Mouse (Mus musculus): ENCODE data around the gene Casc3. TPM values are rescaled to one million over a fixed set of nuclear protein-coding genes. Genes with fewer than 3 reads are reported as not detected.
A peak's percentile ranks its signal among the peaks of the same experiment; 100 is the strongest.

Casc3 gene
- polyA plus RNA-seq, 1 experiment from 2014 or later, result 53.9 TPM

DNA sequence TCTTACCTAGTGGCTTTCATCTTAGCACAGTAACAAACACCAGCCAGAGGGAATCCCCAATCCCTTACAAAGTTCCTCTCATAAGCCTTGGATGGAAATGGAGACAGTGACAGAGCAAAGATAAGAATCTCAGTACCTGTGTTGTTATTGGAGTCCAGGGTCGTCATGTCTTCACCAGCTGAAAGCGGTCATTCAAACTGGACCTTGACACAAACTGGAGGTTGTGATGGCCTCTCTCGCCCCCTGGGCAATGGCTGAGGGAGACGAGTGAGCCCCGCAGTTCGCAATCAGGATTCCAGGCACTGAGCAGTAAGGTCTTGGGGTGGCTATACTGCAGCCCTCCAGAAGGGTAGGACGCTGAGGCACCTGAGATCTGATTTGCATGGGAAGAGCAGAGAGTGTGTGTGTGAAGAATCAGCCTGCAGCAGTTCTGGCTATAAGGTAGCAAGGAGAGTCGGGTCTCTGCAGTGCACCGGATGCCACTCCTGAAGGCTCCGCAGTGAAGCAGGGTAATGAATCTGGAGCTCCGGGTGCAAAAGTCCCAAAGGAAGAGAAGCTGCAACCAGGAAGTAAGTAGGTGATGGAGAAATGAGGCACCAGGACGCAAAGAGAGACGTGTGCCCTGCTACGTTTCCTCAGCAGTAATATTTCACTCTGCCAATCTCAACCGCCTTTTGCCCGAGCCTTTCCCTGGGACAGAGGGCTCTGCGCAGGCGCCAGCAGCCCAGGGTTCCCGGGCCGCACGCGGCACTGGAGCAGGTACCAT lies 29.9 kb upstream of the Casc3 start, which contains the start of gene Nr1d1:
Nr1d1 (minus strand) TSS at position 752 of the 766 bp plus-strand sequence.
- ATAC-seq (replicated peaks), result peak; percentile 26; the same call in 1 of the 2 replicates
- no peaks in the 10 kb centered on the region for H3K27me3 ChIP-seq
- H3K9me3 ChIP-seq, result no peaks in the 10 kb centered on the region
- H3K4me3 ChIP-seq, result peak within 1 kb of the TSS; percentile 40
- H3K4me1 ChIP-seq, result peaks cover 53% of the 10 kb centered on the region
- WGBS, result 1% methylated on average over 22 of the region's 22 CpGs
- H3K4me2 ChIP-seq (replicated peaks), result peak within 1 kb of the TSS; percentile 88
- H3K27ac ChIP-seq (replicated peaks), result peak within 1 kb of the TSS; percentile 73
- peaks cover 14% of the 10 kb centered on the region for H3K36me3 ChIP-seq
- peak within 1 kb of the TSS; percentile 51 for H3K9ac ChIP-seq (replicated peaks)

DNA sequence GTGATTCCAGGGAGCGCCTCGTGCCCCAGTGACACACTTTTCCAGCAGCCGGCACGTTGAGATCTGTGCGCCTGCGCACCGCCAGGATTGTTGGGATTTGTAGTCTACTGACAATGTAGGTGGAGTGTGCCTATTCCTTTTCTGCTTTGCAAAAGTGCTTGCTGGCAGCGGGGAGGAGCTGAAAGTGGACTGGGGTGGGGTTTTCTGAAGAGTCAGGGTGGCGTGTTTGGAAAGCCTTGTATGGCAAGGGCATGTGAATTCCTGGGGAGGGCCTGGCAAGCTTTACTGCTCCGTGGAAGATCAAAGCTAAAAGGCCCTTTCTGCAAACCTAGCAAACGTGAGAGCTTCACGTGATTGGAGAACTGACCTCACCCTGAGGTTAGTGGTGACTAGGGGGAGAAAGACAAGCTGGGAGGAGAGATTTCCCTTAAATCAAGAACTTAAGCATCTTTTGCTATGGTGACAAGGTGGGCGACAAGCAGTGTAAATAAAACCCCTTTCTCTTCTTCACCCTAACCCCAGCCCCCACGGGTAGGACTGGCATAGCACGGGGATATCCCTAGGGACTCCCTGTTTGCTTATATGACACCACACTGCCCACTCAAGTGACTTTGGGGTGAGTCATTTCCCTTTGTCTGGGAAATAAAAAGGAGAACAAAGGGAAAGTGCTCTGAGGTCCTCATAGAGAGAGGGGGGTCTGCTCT lies 29.2 kb upstream of the Casc3 start:
- peak overlapping the region; percentile 88 for H3K4me2 ChIP-seq (replicated peaks)
- H3K9ac ChIP-seq (replicated peaks), result 0 out of 2 replicates have a peak overlapping the region, but pooled peaks have one; percentile 1
- H3K27ac ChIP-seq (replicated peaks), result peak overlapping the region; percentile 73
- 8% methylated on average over 15 of the region's 15 CpGs for WGBS
- peaks cover 7% of the 10 kb centered on the region for H3K36me3 ChIP-seq
- peak; percentile 87 for ATAC-seq (replicated peaks)
- no peaks in the 10 kb centered on the region for H3K9me3 ChIP-seq
- no peaks in the 10 kb centered on the region for H3K27me3 ChIP-seq
- H3K4me1 ChIP-seq, result peaks cover 48% of the 10 kb centered on the region
- H3K4me3 ChIP-seq, result peak overlapping the region; percentile 40

DNA sequence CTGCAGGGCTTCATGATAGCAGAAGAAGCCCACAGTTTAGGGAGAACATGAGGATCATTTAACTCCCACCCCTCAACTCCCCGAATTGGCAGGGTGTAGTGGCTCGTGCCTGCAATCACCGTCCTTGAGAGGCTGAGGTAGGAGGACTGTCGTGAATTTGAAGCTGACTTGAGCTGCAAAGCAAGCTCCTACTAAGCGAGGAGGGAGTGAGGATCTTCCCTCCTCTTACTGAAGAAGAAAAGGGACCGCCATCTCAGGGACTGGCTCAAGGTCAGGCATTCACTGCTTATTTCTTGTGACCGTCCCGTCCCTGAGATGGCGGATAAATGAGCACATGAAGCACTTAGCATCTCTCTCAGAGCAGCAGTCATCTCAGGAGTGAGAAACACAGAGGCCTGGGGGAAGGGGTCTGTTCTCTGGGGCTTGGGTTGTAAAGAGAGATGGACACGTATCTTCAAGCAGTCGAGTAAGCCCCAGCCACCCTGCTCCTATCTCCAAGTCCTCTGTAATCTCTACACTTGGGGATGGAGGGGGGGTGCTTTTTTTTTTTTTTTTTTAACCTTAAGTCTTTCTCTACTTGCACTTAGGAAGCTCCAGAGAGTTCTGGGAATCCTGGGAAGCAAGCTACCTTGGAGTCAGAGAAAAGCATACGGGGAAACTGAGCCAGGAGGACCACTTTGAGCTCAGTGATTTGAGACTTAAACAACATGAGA lies 28.5 kb upstream of the Casc3 start:
- no peaks in the 10 kb centered on the region for H3K27me3 ChIP-seq
- peaks cover 2% of the 10 kb centered on the region; the same call in 1 of the 2 replicates for H3K36me3 ChIP-seq
- ATAC-seq (replicated peaks), result no peak
- WGBS, result 54% methylated on average over 12 of the region's 12 CpGs
- H3K4me2 ChIP-seq (replicated peaks), result no peak overlapping the region
- H3K4me3 ChIP-seq, result no peak overlapping the region
- no peaks in the 10 kb centered on the region for H3K9me3 ChIP-seq
- H3K27ac ChIP-seq (replicated peaks), result peak overlapping the region; percentile 45
- H3K4me1 ChIP-seq, result peaks cover 46% of the 10 kb centered on the region
- H3K9ac ChIP-seq (replicated peaks), result no peak overlapping the region

DNA sequence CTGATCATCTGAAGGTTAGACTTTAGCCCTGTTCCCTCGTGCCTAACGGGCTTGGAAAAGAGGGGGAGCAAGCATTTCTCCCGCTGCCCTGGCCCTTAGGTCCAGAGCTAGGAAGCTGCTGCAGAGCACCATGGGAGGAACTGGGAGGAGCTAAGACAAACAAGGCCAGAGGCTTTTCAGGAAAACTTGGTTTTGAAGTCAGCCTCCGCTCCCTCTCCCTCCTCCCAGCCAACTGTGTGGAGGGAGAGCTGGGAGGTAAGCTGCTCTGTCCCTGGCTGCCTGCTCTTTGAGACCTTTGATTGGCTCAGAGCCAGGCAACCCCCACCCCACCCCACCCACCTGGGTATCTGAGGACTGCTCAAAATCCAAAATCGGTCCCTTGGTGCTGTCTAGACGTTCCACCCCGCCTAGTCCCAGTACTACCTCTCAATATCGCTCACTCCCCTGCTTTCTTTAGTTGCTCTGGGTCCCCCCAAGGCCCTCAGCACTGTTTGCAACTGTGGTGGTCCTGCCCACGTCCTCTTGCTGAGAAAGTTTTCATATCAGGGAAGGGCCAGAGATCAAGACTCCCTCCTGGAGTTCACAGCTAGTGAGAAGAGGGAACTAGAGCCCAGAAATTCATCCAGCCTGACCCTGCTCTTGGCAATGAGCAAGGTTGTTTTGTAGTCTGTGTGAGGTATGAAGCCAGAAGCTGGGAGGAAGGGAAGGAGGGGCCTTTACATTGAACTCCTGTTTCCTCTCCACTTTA lies 27.7 kb upstream of the Casc3 start:
- ATAC-seq (replicated peaks), result no peak
- H3K4me3 ChIP-seq, result no peak overlapping the region
- H3K4me1 ChIP-seq, result peaks cover 54% of the 10 kb centered on the region
- H3K9ac ChIP-seq (replicated peaks), result no peak overlapping the region
- no peak overlapping the region for H3K4me2 ChIP-seq (replicated peaks)
- no peaks in the 10 kb centered on the region for H3K27me3 ChIP-seq
- H3K36me3 ChIP-seq, result no peaks in the 10 kb centered on the region
- H3K27ac ChIP-seq (replicated peaks), result peak overlapping the region; percentile 6
- no peaks in the 10 kb centered on the region for H3K9me3 ChIP-seq
- 9% methylated on average over 9 of the region's 9 CpGs for WGBS

DNA sequence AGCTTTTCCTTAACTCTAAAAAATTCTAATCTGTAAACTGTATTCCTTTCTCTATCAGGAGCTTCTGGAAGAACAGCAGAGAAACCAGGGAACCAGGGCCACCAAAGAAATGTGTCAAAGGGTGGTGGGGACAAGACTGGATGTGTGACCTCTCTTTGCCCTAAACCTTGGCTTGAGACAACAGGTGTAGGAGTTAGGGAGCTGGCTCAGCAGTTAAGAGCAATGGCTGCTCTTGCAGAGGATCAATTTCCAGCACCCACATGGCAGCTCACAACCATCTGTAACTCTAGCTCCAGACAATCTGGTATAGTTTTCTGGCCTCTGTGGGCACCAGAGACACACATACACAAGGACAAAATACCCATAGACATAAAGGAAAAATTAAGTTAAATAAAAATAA lies 26.8 kb upstream of the Casc3 start:
- no peak overlapping the region for H3K9ac ChIP-seq (replicated peaks)
- H3K36me3 ChIP-seq, result no peaks in the 10 kb centered on the region
- no peaks in the 10 kb centered on the region for H3K9me3 ChIP-seq
- no peaks in the 10 kb centered on the region for H3K27me3 ChIP-seq
- no peak overlapping the region for H3K4me2 ChIP-seq (replicated peaks)
- no peak overlapping the region for H3K4me3 ChIP-seq
- H3K27ac ChIP-seq (replicated peaks), result no peak overlapping the region
- H3K4me1 ChIP-seq, result peaks cover 57% of the 10 kb centered on the region
- no peak for ATAC-seq (replicated peaks)

DNA sequence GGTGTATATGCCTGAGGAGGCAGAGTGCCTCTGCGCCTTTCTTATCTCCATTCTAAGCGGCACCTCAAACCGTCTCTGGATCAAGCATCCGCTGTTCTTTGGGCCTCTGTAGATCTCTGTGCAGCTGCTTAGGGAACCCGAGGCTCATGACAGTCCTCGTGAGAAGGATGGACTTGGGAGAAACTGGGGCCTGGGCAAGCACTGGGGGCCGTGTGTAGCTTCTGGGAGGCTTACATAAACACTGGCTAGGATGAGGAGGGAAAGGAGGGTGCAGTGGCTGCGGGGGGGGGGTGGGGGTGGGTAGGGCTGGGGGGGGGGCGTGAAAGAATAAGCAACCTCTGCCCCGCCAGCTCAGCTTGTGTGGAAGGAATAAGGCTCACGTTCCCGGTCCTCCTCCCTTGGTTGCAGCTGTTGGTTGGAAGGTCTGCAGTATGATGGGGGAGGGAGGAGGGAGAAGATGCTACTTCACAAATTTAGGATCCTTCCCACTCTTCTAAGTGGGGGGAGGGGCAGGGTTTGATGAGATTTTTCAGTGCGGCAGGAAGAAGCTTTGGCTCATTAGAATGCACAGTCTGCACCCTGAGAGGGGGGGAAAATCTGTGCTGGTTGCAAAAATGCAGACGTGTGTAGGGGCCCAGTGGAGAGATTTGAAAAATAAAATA lies 22.7 kb upstream of the Casc3 start:
- ATAC-seq (replicated peaks), result peak; percentile 41
- Histone ChIP-seq H3K4me3 (no peak overlapping the region), H3K27me3 (no peaks in the 10 kb centered on the region), H3K9me3 (no peaks in the 10 kb centered on the region), H3K9ac (replicated peaks) (no peak overlapping the region), H3K27ac (replicated peaks) (peak overlapping the region; percentile 88), H3K4me2 (replicated peaks) (peak overlapping the region; percentile 21; the same call in 1 of the 2 replicates), H3K36me3 (no peaks in the 10 kb centered on the region), H3K4me1 (peaks cover 55% of the 10 kb centered on the region)
- WGBS, result 12% methylated on average over 14 of the region's 14 CpGs

DNA sequence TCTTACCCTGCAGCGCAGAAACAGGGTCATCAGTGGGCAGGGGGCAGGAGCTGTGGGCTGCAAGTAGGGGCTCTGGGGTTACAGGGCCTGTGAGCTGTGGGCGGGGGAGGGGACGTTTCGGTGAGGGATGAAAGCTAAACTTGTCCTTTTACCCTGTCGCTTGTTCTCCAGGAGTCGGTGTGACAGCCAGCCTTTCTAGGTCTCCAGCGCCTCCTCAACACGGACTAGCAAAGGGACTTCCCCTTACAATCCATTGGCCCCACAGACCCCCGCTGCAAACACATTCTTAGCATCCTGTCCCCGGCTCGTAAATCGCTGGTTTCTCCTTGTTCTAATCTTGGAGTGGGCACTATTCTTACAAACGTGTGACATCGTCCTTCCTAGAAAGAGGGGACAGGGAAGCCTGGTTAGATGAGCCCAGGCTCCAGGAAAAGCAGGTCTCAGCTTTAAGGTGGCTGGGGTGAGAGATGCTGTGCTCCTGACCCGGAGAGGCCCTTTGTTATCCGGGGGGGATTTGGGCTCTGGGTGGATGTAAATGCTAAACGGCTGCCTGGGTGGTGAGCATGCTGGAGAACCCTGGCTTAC lies 22.0 kb upstream of the Casc3 start:
- no peaks in the 10 kb centered on the region for H3K36me3 ChIP-seq
- no peaks in the 10 kb centered on the region for H3K9me3 ChIP-seq
- H3K4me2 ChIP-seq (replicated peaks), result peak overlapping the region; percentile 40
- H3K4me3 ChIP-seq, result no peak overlapping the region
- WGBS, result 4% methylated on average over 17 of the region's 17 CpGs
- peaks cover 56% of the 10 kb centered on the region for H3K4me1 ChIP-seq
- H3K9ac ChIP-seq (replicated peaks), result peak overlapping the region; percentile 28
- H3K27me3 ChIP-seq, result no peaks in the 10 kb centered on the region
- H3K27ac ChIP-seq (replicated peaks), result peak overlapping the region; percentile 88
- ATAC-seq (replicated peaks), result 0 out of 2 replicates have a peak, but pooled peaks have one; percentile 2

DNA sequence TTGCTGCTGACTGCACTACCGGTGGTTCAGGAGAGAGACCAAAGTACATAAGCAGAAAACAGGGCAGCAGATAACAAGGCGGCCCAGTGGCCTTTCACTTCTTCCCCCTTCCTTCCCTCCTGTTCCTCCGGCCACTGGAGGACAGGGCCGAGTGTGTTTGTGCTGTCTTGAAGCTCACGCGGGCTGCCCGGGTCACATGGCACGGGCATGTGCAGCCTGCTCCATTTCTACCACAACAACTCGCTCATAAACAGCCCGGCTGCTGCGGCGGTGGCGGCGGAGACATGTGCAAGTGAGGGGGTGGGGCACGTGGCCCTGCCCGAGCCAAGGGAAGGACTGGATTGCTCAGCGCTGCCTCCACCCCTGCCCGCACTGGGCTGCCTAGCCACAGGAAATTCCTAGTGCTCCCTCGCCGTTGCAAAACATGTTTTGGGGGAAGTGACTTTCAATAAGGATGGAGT lies 21.4 kb upstream of the Casc3 start:
- WGBS, result under 1% methylated on average over 20 of the region's 20 CpGs
- H3K4me1 ChIP-seq, result peaks cover 58% of the 10 kb centered on the region

DNA sequence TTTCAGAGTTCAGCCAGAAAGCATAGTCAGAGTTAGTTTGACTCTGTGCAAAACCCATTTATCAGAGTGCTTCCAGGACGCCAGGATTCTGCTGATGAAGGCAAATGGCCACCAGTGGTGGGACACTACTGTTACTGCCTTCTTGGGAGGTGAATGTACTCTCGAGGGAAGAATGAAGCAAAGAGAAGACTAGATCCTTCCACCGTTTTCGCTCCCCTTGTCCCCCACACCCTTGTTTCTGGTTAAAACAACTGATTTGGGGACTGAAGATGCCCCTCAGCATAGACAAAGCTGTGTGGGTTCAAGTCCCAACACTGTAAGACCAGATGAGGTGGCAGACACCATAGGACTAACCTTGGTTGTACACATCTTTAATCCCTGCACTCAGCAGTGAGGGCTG lies 20.6 kb upstream of the Casc3 start:
- Histone ChIP-seq H3K36me3 (no peaks in the 10 kb centered on the region), H3K4me2 (replicated peaks) (no peak overlapping the region), H3K27me3 (no peaks in the 10 kb centered on the region), H3K9me3 (no peaks in the 10 kb centered on the region), H3K27ac (replicated peaks) (no peak overlapping the region), H3K4me3 (no peak overlapping the region), H3K4me1 (peaks cover 65% of the 10 kb centered on the region), H3K9ac (replicated peaks) (no peak overlapping the region)
- WGBS, result 77% methylated on average over 4 of the region's 4 CpGs
- ATAC-seq (replicated peaks), result no peak

More for the DNA sequence above, 21.4 kb upstream of the Casc3 start:
- H3K9me3 ChIP-seq, result no peaks in the 10 kb centered on the region
- H3K27me3 ChIP-seq, result no peaks in the 10 kb centered on the region
- peak overlapping the region; percentile 28 for H3K9ac ChIP-seq (replicated peaks)
- H3K4me3 ChIP-seq, result no peak overlapping the region
- H3K4me2 ChIP-seq (replicated peaks), result peak overlapping the region; percentile 40
- ATAC-seq (replicated peaks), result peak; percentile 55; the same call in 1 of the 2 replicates
- peak overlapping the region; percentile 88 for H3K27ac ChIP-seq (replicated peaks)
- H3K36me3 ChIP-seq, result no peaks in the 10 kb centered on the region

DNA sequence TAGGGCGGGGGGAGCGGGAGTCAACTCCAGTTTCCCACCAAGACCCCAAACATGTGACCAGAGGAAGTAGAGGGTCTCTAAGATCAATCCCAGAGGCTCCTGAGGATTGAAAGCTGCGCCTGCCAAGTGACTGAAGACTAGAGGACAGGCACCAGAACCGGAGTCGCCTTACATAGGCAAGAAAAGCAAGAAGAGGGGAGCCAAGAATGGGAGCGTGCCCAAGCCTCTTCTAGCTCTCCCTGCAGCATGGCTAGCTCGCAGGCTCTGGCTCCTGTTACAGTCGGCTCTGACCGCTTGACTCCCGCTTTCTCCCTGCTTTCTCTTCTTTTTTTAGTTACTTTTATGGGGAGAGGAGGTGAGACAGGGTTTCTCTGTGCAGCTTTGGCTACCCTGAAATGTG lies 19.5 kb upstream of the Casc3 start:
- peaks cover 74% of the 10 kb centered on the region for H3K4me1 ChIP-seq
- no peak overlapping the region for H3K4me3 ChIP-seq
- H3K36me3 ChIP-seq, result no peaks in the 10 kb centered on the region
- ATAC-seq (replicated peaks), result no peak
- peak overlapping the region; percentile 58 for H3K27ac ChIP-seq (replicated peaks)
- H3K27me3 ChIP-seq, result no peaks in the 10 kb centered on the region
- H3K4me2 ChIP-seq (replicated peaks), result no peak overlapping the region
- H3K9ac ChIP-seq (replicated peaks), result no peak overlapping the region
- no peaks in the 10 kb centered on the region for H3K9me3 ChIP-seq
- WGBS, result 71% methylated on average over 10 of the region's 10 CpGs
